Mouse (Mus musculus) stomach, embryonic 14.5 days (tissue): ENCODE data around the gene Prkca. TPM values are rescaled to one million over a fixed set of nuclear protein-coding genes. Genes with fewer than 3 reads are reported as not detected.

ENCODE experiments used
- ATAC-seq: fragments of 200-750 bp; cut with Nextera tagmentation; 2 replicates; pipeline ENCODE4 v1.8.0; 2017; ENCODE audit warnings: low read depth, moderate TSS enrichment; ENCODE audit not compliant: insufficient number of reproducible peaks, insufficient read depth, low FRiP score
- H3K27ac ChIP-seq: fragments of 300-500 bp; sonication (generic); 2 replicates; pipeline ENCODE4 v1.5.1; 2014; ENCODE audit warnings: mild to moderate bottlenecking, low read length, moderate library complexity, mixed read lengths
- H3K27me3 ChIP-seq: fragments of 300-500 bp; sonication (generic); 2 replicates; pipeline ENCODE4 v1.6.1; 2014; ENCODE audit warnings: low read length, control low read depth, mixed read lengths; ENCODE audit not compliant: control insufficient read depth, insufficient read depth
- H3K36me3 ChIP-seq: fragments of 300-500 bp; sonication (generic); 2 replicates; pipeline ENCODE4 v1.6.1; 2014; ENCODE audit warnings: mild to moderate bottlenecking, control low read depth, low read length, moderate library complexity, mixed read lengths; ENCODE audit not compliant: control insufficient read depth, insufficient read depth
- H3K4me1 ChIP-seq: fragments of 300-500 bp; sonication (generic); 2 replicates; pipeline ENCODE4 v1.6.1; 2014; ENCODE audit warnings: low read length, control low read depth, mixed read lengths; ENCODE audit not compliant: control insufficient read depth, insufficient read depth
- H3K4me2 ChIP-seq: fragments of 300-500 bp; sonication (generic); replicated peaks from 2 replicates; pipeline ENCODE4 v1.6.1; 2014; ENCODE audit warnings: low read depth, low read length, control low read depth
- H3K4me3 ChIP-seq: fragments of 300-500 bp; sonication (generic); 2 replicates; pipeline ENCODE4 v1.5.1; 2014; ENCODE audit warnings: low read depth, low read length, control low read depth
- H3K9ac ChIP-seq: fragments of 300-500 bp; sonication (generic); replicated peaks from 2 replicates; pipeline ENCODE4 v1.6.1; 2014; ENCODE audit warnings: low read depth, mild to moderate bottlenecking, control low read depth, low read length, moderate library complexity, mixed read lengths
- H3K9me3 ChIP-seq: fragments of 300-500 bp; sonication (generic); 2 replicates; pipeline ENCODE4 v1.6.1; 2016; ENCODE audit warnings: low read depth, low read length, control low read depth; ENCODE audit not compliant: control insufficient read depth
- WGBS: fragments of 180-500 bp; shearing (Covaris S2); extraction: QIAGEN DNeasy Blood & Tissue Kit; methylation state at CpG from one replicate; pipeline ENCODE4 v1.1.7; 2014; 5-methylcytosine and 5-hydroxymethylcytosine counted together
- polyA plus RNA-seq: library from polyadenylated mRNA; unstranded; fragments of >200 nt; fragmentation: Nextera tagmentation; extraction: Ambion mirVana; gene quantifications from 2 replicates; pipeline ENCODE4 v1.2.1, GENCODE M21; 2014

Gene Prkca
- polyA plus RNA-seq, 1 experiment from 2014 or later = 8.6 TPM

DNA sequence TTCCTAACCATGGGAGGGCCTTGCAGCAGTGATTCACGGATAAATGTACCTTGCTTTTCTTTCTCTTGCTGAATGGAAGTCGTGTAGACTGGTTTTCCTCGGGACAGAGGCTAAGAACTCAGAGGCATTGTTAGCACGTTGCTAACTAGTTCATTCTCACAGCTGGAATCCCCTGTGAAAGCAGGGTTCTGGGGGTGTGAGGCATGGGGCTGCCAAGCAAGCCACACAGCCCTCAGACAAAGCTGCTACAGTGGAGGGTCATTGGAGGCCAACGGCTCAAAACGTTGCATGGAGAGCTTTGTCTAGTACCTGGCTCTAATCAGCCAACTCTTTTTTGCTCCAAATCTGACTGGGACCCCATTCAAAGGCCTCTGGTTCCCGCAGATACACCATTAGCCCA is 309.4 kb downstream of the Prkca start:
- Histone ChIP-seq H3K36me3 (no peaks in the 10 kb centered on the region), H3K27me3 (no peaks in the 10 kb centered on the region), H3K9me3 (no peaks in the 10 kb centered on the region), H3K9ac (no peak overlapping the region), H3K4me2 (no peak overlapping the region), H3K4me1 (no peaks in the 10 kb centered on the region), H3K27ac (no peak overlapping the region), H3K4me3 (no peak overlapping the region)
- WGBS = 55% methylated on average over 7 of the region's 7 CpGs
- no peak for ATAC-seq

GRCm38 (mm10) chr11:108032568-108032967 is 311.2 kb downstream of the Prkca start:
- no peak for ATAC-seq
- no peaks in the 10 kb centered on the region for H3K9me3 ChIP-seq
- H3K27me3 ChIP-seq = no peaks in the 10 kb centered on the region
- 67% methylated on average over 10 of the region's 10 CpGs for WGBS
- H3K36me3 ChIP-seq = no peaks in the 10 kb centered on the region
- H3K27ac ChIP-seq = no peak overlapping the region
- no peak overlapping the region for H3K4me3 ChIP-seq
- no peak overlapping the region for H3K4me2 ChIP-seq
- H3K9ac ChIP-seq = no peak overlapping the region
- H3K4me1 ChIP-seq = no peaks in the 10 kb centered on the region

- no peak overlapping the region for H3K9ac ChIP-seq
- H3K9me3 ChIP-seq = no peaks in the 10 kb centered on the region
- no peaks in the 10 kb centered on the region for H3K4me1 ChIP-seq
- no peak overlapping the region for H3K4me2 ChIP-seq
- no peaks in the 10 kb centered on the region for H3K36me3 ChIP-seq
- ATAC-seq = no peak
- no peaks in the 10 kb centered on the region for H3K27me3 ChIP-seq
- H3K4me3 ChIP-seq = no peak overlapping the region
- no peak overlapping the region for H3K27ac ChIP-seq
- 56% methylated on average over 10 of the region's 10 CpGs for WGBS
These were observed 312.6 kb downstream of the Prkca start for GRCm38 (mm10) chr11:108030956-108031604.

- no peak for ATAC-seq
- Histone ChIP-seq H3K27ac (no peak overlapping the region), H3K9me3 (no peaks in the 10 kb centered on the region), H3K36me3 (no peaks in the 10 kb centered on the region), H3K4me2 (no peak overlapping the region), H3K4me1 (no peaks in the 10 kb centered on the region), H3K27me3 (no peaks in the 10 kb centered on the region), H3K9ac (no peak overlapping the region), H3K4me3 (no peak overlapping the region)
- 91% methylated on average over 11 of the region's 11 CpGs for whole genome bisulfite sequencing
These were observed 314.4 kb downstream of the Prkca start for GRCm38 (mm10) chr11:108029321-108029720.

GRCm38 (mm10) chr11:108028398-108028797 is 315.3 kb downstream of the Prkca start:
- WGBS = 56% methylated on average over 12 of the region's 12 CpGs
- ATAC-seq = no peak
- H3K4me1 ChIP-seq = no peaks in the 10 kb centered on the region
- H3K27me3 ChIP-seq = no peaks in the 10 kb centered on the region
- H3K27ac ChIP-seq = no peak overlapping the region
- H3K4me3 ChIP-seq = no peak overlapping the region
- no peaks in the 10 kb centered on the region for H3K9me3 ChIP-seq
- H3K4me2 ChIP-seq = no peak overlapping the region
- H3K36me3 ChIP-seq = no peaks in the 10 kb centered on the region
- H3K9ac ChIP-seq = no peak overlapping the region

GRCm38 (mm10) chr11:108025726-108026425 is 317.9 kb downstream of the Prkca start:
- no peaks in the 10 kb centered on the region for H3K4me1 ChIP-seq
- no peaks in the 10 kb centered on the region for H3K9me3 ChIP-seq
- no peaks in the 10 kb centered on the region for H3K36me3 ChIP-seq
- H3K4me3 ChIP-seq = no peak overlapping the region
- no peaks in the 10 kb centered on the region for H3K27me3 ChIP-seq
- no peak overlapping the region for H3K9ac ChIP-seq
- no peak overlapping the region for H3K4me2 ChIP-seq
- ATAC-seq = no peak
- WGBS = 62% methylated on average over 7 of the region's 7 CpGs
- H3K27ac ChIP-seq = no peak overlapping the region

- H3K4me3 ChIP-seq = no peak overlapping the region
- no peak overlapping the region for H3K9ac ChIP-seq
- H3K36me3 ChIP-seq = no peaks in the 10 kb centered on the region
- H3K4me2 ChIP-seq = no peak overlapping the region
- no peaks in the 10 kb centered on the region for H3K27me3 ChIP-seq
- WGBS = 33% methylated on average over 14 of the region's 14 CpGs
- no peak for ATAC-seq
- no peaks in the 10 kb centered on the region for H3K9me3 ChIP-seq
- no peak overlapping the region for H3K27ac ChIP-seq
- no peaks in the 10 kb centered on the region for H3K4me1 ChIP-seq
These were observed 320.5 kb downstream of the Prkca start for GRCm38 (mm10) chr11:108023188-108023587.

DNA sequence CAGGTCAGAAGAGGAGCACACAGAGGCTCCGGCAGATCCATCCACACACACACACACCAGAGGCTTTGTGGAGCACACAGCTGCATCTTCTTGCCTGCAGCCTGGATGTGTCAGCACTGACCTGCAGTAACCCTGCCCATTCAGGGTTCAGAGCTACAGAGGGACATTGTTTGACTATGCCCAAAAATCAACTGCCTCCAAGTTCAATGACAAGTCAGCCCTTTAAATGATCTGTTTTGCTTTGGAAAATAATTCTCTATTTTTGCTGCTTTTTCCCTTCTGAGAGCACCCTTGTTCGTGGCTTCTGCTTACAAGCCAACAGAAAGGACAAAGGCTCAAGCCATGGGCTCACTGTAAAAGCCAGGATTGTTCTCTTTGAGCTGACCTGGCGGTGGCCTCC is 322.8 kb downstream of the Prkca start:
- 50% methylated on average over 3 of the region's 3 CpGs for WGBS
- Histone ChIP-seq H3K27ac (no peak overlapping the region), H3K9me3 (no peaks in the 10 kb centered on the region), H3K4me2 (no peak overlapping the region), H3K27me3 (no peaks in the 10 kb centered on the region), H3K4me3 (no peak overlapping the region), H3K9ac (no peak overlapping the region), H3K36me3 (no peaks in the 10 kb centered on the region), H3K4me1 (no peaks in the 10 kb centered on the region)
- no peak for ATAC-seq

GRCm38 (mm10) chr11:108015284-108015683 is 328.4 kb downstream of the Prkca start:
- no peak for ATAC-seq
- Histone ChIP-seq H3K4me1 (no peaks in the 10 kb centered on the region), H3K36me3 (no peaks in the 10 kb centered on the region), H3K4me2 (no peak overlapping the region), H3K4me3 (no peak overlapping the region), H3K27me3 (no peaks in the 10 kb centered on the region), H3K27ac (no peak overlapping the region), H3K9me3 (no peaks in the 10 kb centered on the region), H3K9ac (no peak overlapping the region)
- WGBS = 70% methylated on average over 5 of the region's 5 CpGs
